In genomic region chr7:140080503-140081156, GRCm38 (mm10) we compare ENCODE assay signal across 9 mouse cellular contexts. TPM values are rescaled to one million over a fixed set of nuclear protein-coding genes. Genes with fewer than 3 reads are reported as not detected.
DNase-seq lines count a peak whose midpoint lies in the region; ATAC-seq and TF ChIP-seq lines count a peak whose summit lies in the region.
"Had no signal": no experiment of that assay in that cellular context is flagged by ENCODE, and none has a peak within 500 bp of the region (broad histone marks: within the 10 kb centered on the region; RNA-seq: fewer than 3 reads in every experiment).

No protein-coding gene starts in this region.

- H3K9ac ChIP-seq in hindbrain, postnatal 0 days (replicated peaks; ENCODE audit: low read length), result peak overlapping the region; percentile 62
- H3K9ac ChIP-seq: liver, embryonic 13.5 days had no signal

- peak; percentile 96 for DNase-seq in cerebellum, postnatal 10 days
- DNase-seq in frontal cortex, postnatal 10 days (ENCODE audit: low spot score in 2 of 2), result peak; percentile 83 to 87
- peak; percentile 96 for DNase-seq in hindbrain, postnatal 0 days (ENCODE audit: low spot score)
- peak; percentile 88 to 90 for DNase-seq in layer of hippocampus, postnatal 36 days
- DNase-seq in lung, postnatal 36 days, result peak; percentile 63
- DNase-seq in right cerebral cortex, adult 18-20 months, result peak; percentile 95
- no peak for DNase-seq in spleen, postnatal 14 days (ENCODE audit: low spot score in 2 of 2)
- DNase-seq: liver, embryonic 13.5 days had no signal

- ATAC-seq in activated CD4-positive, CD25-positive, alpha-beta regulatory T cell, adult 4 months, result peak; percentile 69
- ATAC-seq in hindbrain, postnatal 0 days, result peak; percentile 79

- H3K27ac ChIP-seq in hindbrain, postnatal 0 days, result peak overlapping the region; percentile 92
- H3K27ac ChIP-seq: liver, embryonic 13.5 days had no signal

- peak; percentile 55 for TF ChIP-seq CTCF in hindbrain, postnatal 0 days (IDR thresholded peaks at IDR 0.05; ENCODE audit: low read depth)

- H3K36me3 ChIP-seq in hindbrain, postnatal 0 days (ENCODE audit: insufficient read depth, low read length), result no peaks in the 10 kb centered on the region
- H3K36me3 ChIP-seq: liver, embryonic 13.5 days had no signal

- no peaks in the 10 kb centered on the region for H3K27me3 ChIP-seq in hindbrain, postnatal 0 days (ENCODE audit: insufficient read depth, low read length)

- WGBS in hindbrain, postnatal 0 days, result 2% methylated on average over 24 of the region's 24 CpGs

- H3K4me3 ChIP-seq in hindbrain, postnatal 0 days (ENCODE audit: low read length), result peak overlapping the region; percentile 46
- H3K4me3 ChIP-seq: liver, embryonic 13.5 days had no signal

- H3K9me3 ChIP-seq in hindbrain, postnatal 0 days (ENCODE audit: low read length), result no peaks in the 10 kb centered on the region
- H3K9me3 ChIP-seq: liver, embryonic 13.5 days had no signal

- peak overlapping the region; percentile 63 for H3K4me2 ChIP-seq in hindbrain, postnatal 0 days (ENCODE audit: low read depth, low read length)
- H3K4me2 ChIP-seq: liver, embryonic 13.5 days had no signal

- H3K4me1 ChIP-seq in hindbrain, postnatal 0 days (ENCODE audit: insufficient read depth, low read length), result no peaks in the 10 kb centered on the region
- H3K4me1 ChIP-seq: liver, embryonic 13.5 days had no signal

RNA-seq across cellular contexts. Expression of gene Caly, which starts 1.7 kb away (rescaled TPM):
- not detected for polyA plus RNA-seq in activated CD4-positive, CD25-positive, alpha-beta regulatory T cell, adult 4 months (2017; shearing (Covaris generic))
- 422 and 452 TPM in 2 replicates for total RNA-seq in hindbrain, postnatal 0 days (2014; rRNA removed)
- 460 and 486 TPM in 2 replicates for polyA plus RNA-seq in hindbrain, postnatal 0 days (2015; fragmentation: Nextera tagmentation; extraction: Ambion mirVana)
- 100 to 1,000 TPM; 242 to 255 TPM for total RNA-seq in layer of hippocampus, postnatal 36 days (2021)

RNA-seq across cellular contexts. Expression of gene Prap1, which starts 12.6 kb away (rescaled TPM):
- polyA plus RNA-seq in activated CD4-positive, CD25-positive, alpha-beta regulatory T cell, adult 4 months (2017; shearing (Covaris generic)), result not detected
- total RNA-seq in hindbrain, postnatal 0 days (2014; rRNA removed), result not detected in 2 replicates
- not detected in 2 replicates for polyA plus RNA-seq in hindbrain, postnatal 0 days (2015; fragmentation: Nextera tagmentation; extraction: Ambion mirVana)
- not detected for total RNA-seq in layer of hippocampus, postnatal 36 days (2021)
- polyA plus RNA-seq: liver, embryonic 13.5 days had no signal

RNA-seq across cellular contexts. Expression of gene Fuom, which starts 21.6 kb away (rescaled TPM):
- 10 to 100 TPM in 1 of 2 experiments, 1 to 10 TPM in 1; 9.9 to 11.0 TPM for polyA plus RNA-seq in activated CD4-positive, CD25-positive, alpha-beta regulatory T cell, adult 4 months (2017; shearing (Covaris generic))
- total RNA-seq in hindbrain, postnatal 0 days (2014; rRNA removed), result 34.3 and 36.2 TPM in 2 replicates
- polyA plus RNA-seq in hindbrain, postnatal 0 days (2015; fragmentation: Nextera tagmentation; extraction: Ambion mirVana), result 53.0 and 54.3 TPM in 2 replicates
- total RNA-seq in layer of hippocampus, postnatal 36 days (2021), result 10 to 100 TPM; 47.0 to 50.7 TPM

RNA-seq across cellular contexts. Expression of gene Msx3, which starts 31.7 kb away (rescaled TPM):
- polyA plus RNA-seq in activated CD4-positive, CD25-positive, alpha-beta regulatory T cell, adult 4 months (2017; shearing (Covaris generic)), result not detected
- total RNA-seq in hindbrain, postnatal 0 days (2014; rRNA removed), result 0.94 and 1.2 TPM in 2 replicates
- polyA plus RNA-seq in hindbrain, postnatal 0 days (2015; fragmentation: Nextera tagmentation; extraction: Ambion mirVana), result 1.9 and 2.0 TPM in 2 replicates
- under 1 TPM in 1 of 2 experiments, not detected in 1; 0.18 TPM for total RNA-seq in layer of hippocampus, postnatal 36 days (2021)
- polyA plus RNA-seq: liver, embryonic 13.5 days had no signal

RNA-seq across cellular contexts. Expression of gene Paox, which starts 35.0 kb away (rescaled TPM):
- 1 to 10 TPM; 3.8 to 4.7 TPM for polyA plus RNA-seq in activated CD4-positive, CD25-positive, alpha-beta regulatory T cell, adult 4 months (2017; shearing (Covaris generic))
- total RNA-seq in hindbrain, postnatal 0 days (2014; rRNA removed), result 9.4 and 15.2 TPM in 2 replicates
- polyA plus RNA-seq in hindbrain, postnatal 0 days (2015; fragmentation: Nextera tagmentation; extraction: Ambion mirVana), result 8.9 TPM in 2 replicates
- total RNA-seq in layer of hippocampus, postnatal 36 days (2021), result 1 to 10 TPM; 3.0 to 3.4 TPM

Comparison
In these comparisons a context has a peak if more than half of its experiments do, and no peak if none do; other contexts are left out.
1. DNase-seq: peak in cerebellum, postnatal 10 days (2 of 2), frontal cortex, postnatal 10 days (2 of 2), hindbrain, postnatal 0 days (single experiment), layer of hippocampus, postnatal 36 days (2 of 2), lung, postnatal 36 days (single experiment) and right cerebral cortex, adult 18-20 months (single experiment); none in spleen, postnatal 14 days (0 of 2).